Mouse (Mus musculus) lung, postnatal 36 days (tissue): Measurements from ENCODE around the gene Wnt3.

Experiments used
- DNase-seq: peaks from one replicate; pipeline ENCODE4 v3.0.0; 2022; ENCODE audit warnings: mixed read lengths

The Wnt3 gene

GRCm38 (mm10) chr11:103772505-103773386, 1.2 kb upstream of the Wnt3 start:
- DNase-seq: no peak

DNA sequence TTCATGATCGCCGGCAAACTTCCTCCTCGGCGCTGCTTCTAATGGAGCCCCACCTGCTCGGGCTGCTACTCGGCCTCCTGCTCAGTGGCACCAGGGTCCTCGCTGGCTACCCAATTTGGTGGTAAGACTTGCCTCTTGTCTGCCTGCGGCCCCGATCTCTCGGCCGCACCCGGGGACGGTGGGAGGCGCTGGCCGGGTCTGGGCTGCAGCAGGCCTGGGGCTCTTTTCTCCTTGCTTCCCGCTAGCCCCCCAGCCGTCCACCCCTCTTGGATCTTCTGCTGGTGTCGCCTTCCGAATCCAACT, 229 bp downstream of the Wnt3 start:
- DNase-seq: no peak

DNA sequence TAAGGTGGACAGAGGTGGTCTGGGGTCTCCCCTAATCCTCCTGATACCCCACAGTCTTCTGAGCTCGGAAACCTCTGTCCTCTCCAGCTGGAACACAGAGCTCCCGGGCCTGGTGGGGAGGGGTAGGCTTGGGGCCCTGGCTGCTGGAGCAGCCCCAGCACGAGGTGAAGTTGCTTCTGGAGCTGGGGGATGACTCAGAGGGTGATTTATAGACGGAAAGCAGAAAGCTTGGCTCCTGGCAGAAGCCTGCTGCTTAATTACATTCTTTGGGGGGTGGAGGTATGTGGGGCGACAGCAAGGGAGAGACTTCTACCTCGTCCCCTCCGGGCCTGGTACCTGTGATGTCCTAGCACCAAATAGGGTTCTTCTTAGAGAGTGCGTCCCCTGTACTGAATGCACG, 6.2 kb downstream of the Wnt3 start:
- no peak for DNase-seq

DNA sequence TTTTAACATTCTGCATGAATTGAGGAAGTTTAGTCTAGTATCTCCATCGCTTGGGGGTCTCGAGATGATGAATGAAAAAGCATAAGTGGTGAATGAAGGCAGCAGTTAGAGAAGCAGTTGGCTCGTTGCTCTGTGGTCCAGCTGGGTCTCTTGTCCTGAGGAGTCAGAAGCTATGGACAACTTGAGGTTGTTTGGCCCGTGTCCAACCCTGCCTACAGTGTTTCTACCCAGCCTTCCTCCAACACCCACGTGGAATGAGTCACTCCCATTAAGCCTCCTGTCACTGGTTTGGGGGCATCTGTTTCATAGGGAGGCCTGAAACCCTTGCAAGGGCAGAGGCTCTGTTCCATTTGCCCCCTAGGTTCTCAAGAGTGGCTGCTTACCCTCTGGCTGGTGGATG, 16.0 kb downstream of the Wnt3 start:
- DNase-seq: no peak

DNA sequence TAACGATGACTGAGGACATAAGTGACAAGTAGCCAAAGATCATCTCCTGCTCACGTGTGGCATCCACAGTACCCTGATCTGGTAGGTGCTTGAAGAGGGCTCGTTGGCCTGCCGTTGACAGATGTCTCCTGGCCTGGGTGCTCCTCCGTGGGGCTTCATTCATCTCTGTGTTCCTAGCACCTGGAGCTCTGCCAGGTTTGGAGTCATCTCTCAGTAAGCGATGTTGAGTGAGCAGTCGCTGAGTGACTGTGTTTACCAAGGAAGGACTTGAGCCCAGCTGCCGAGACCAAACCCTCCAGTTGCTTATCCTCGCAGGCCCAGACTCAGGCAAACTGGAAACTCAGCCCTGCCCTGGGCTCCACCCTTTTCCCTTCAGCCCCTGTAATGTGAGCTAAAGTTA, 27.2 kb downstream of the Wnt3 start:
- DNase-seq: peak; percentile 21

- no peak for DNase-seq
These were observed 30.2 kb downstream of the Wnt3 start for GRCm38 (mm10) chr11:103804126-103804525.

GRCm38 (mm10) chr11:103804804-103805203, 30.9 kb downstream of the Wnt3 start:
- DNase-seq: no peak

DNA sequence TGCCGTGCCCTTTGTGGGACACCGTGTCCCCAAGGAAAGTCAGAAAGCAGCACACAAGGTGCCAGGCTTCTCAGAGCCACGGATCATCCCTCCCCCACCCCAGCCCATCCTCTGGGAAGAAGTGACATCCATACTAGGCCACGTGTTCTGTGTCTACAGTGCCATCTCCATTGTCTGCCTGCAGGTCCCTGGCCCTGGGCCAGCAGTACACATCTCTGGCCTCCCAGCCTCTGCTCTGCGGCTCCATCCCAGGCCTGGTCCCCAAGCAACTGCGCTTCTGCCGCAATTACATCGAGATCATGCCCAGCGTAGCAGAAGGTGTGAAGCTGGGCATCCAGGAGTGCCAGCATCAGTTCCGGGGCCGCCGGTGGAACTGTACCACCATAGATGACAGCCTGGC, 34.0 kb downstream of the Wnt3 start:
- no peak for DNase-seq

DNA sequence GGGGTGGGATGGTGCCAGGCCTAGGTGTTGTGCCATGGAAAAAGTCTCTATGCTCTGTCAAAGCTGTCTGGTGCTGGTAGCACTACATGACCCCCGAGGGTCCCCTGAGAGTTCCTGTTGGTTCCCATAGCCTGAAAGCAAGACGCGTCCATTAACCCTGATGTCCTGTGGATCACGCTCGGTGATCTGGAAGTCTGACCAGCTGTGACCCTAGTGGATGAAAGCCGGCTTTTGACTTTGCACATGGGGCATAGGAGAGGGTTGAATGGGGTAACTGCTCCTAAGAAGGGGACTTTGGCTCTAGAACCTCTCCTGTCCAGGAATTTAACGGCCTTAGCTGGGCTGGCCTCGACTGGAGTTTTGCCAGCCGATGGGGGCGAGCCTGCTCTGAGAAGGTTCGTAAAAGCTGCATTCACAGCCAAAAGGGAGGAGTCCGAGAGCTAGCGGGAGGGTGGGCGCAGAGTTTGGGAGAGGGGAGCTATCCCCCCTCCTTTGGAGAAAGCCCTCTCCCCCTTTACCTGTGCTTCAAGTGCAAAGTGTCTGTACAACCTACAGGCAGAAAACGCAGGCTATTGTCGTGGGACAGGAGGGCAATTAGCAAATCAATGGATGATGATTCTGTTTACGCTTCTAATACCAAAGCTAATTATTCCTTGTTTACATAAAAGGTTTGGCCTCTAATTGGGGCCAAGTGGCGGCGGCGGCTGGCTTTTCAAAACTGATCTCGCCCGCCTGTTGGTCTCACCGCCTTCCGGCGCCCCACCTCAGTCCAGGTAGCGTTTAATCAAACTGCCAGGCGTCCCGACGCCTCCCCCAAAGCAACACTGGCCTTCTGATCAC, 35.0 kb downstream of the Wnt3 start:
- no peak for DNase-seq

- no peak for DNase-seq
These were observed 36.0 kb downstream of the Wnt3 start for GRCm38 (mm10) chr11:103809611-103810598.

GRCm38 (mm10) chr11:103810631-103811030, 36.7 kb downstream of the Wnt3 start:
- DNase-seq: no peak

- DNase-seq: no peak
These were observed 37.3 kb downstream of the Wnt3 start for GRCm38 (mm10) chr11:103811246-103811645.

GRCm38 (mm10) chr11:103814808-103815207, 40.9 kb downstream of the Wnt3 start:
- DNase-seq: no peak

- DNase-seq: peak; percentile 21
These were observed 42.0 kb downstream of the Wnt3 start for GRCm38 (mm10) chr11:103815986-103816385.

DNA sequence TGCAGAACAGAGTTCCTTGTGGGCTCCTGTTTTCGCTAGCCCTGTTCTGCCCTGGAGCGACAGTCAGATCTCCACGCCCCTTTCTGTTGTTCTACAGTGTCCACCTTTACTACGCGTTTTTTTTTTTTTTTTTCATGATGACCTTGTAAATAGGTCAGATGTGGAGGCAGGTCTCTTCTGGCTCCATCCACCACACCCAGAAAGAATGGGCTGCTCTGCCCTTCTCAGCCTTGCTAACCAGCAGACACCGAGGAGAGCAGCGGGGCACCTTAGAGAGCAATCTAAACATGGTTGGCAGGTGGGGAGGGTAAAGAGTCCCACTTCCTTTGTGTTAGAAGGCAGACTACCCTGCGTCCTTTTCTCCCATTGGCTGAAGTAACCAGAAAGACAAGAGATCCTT, 42.8 kb downstream of the Wnt3 start:
- DNase-seq: no peak

GRCm38 (mm10) chr11:103827201-103827600, 53.3 kb downstream of the Wnt3 start:
- DNase-seq: no peak

DNA sequence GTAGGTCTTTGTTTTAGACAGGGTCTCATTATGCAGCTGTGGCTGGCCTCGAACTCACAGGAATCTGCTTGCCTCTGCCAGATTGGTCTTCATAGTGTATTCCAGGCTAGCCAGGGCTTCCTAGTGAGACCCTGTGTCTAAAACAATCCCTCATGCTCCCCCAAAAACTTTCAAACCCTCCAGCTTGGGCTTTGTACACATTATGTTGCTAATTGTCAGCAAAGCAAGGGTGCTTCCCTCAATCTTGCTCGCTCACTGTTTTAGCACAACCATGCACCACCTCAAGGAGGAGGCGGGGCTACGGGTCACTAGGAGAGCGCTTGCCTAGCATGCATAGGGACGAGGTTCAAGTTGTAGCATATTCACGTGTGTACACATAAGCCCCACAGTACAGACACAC, 54.9 kb downstream of the Wnt3 start:
- no peak for DNase-seq

- DNase-seq: no peak
These were observed 56.0 kb downstream of the Wnt3 start for GRCm38 (mm10) chr11:103829956-103830355.

- no peak for DNase-seq
These were observed 56.5 kb downstream of the Wnt3 start for GRCm38 (mm10) chr11:103830476-103830875.

GRCm38 (mm10) chr11:103831766-103832165, 57.8 kb downstream of the Wnt3 start:
- no peak for DNase-seq

DNA sequence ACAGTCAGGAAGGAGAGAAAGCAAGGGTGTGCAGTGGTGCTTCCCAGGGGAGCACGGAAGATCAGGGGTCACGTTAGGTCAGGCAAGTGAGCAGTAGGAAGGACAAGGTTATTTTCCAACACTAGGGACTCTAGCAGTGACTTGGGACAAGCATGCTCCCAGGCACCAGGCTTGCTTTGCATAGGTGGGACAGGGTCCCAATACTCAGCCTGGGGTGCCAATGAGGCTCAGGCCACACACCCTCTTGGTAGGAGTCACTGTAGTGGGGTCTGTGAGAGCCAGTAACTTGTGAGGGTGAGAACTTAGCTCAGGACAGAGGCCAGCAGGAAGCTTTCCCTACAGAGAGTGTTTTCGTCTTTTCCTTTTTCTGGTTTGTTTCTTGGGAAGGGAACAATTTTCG, 58.4 kb downstream of the Wnt3 start:
- DNase-seq: no peak

DNA sequence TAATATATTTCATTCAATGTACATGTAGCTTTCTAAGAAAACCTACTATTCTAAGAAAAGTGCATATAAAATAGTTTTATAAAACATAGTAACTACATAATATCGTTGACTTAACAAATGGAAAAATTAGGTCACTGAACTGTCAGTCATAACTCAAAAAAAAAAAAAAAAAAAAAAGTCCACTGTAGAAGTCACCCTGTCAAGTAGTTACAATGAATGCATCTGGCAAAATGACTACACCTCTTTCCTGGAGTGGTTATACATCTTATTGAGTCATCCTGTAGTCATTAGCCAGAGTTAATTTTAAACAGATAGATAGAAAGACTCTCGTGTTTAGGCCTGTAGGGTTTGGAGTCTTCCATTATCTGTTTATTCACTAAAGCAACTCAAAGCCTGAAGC, 65.0 kb downstream of the Wnt3 start:
- DNase-seq: no peak

DNA sequence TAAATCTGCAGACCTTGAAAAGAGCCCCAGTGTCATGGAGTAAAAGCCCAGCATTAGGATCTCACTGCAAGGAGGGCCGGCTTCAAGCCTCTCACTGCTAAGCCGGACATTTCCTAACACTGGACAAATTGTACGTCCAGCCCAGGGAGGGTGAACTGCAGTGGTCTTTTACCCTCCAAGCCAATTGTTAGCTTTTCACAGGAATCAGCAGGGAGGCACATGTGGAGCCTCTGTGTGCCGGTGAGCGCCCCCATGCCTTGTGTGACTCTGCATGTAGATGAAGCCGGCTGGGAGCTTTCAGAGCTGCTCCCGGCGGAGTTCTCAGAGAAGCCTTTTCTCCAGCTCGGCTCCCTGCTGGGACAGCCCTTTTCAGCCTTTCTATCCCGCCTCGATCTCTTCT, 66.9 kb downstream of the Wnt3 start:
- DNase-seq: no peak
